Mouse (Mus musculus): ENCODE results near the gene Aldh5a1. TPM values are rescaled to one million over a fixed set of nuclear protein-coding genes. Genes with fewer than 3 reads are reported as not detected.

The Aldh5a1 gene
- polyA plus RNA-seq, 1 experiment from 2014 or later: 8.9 TPM

DNA sequence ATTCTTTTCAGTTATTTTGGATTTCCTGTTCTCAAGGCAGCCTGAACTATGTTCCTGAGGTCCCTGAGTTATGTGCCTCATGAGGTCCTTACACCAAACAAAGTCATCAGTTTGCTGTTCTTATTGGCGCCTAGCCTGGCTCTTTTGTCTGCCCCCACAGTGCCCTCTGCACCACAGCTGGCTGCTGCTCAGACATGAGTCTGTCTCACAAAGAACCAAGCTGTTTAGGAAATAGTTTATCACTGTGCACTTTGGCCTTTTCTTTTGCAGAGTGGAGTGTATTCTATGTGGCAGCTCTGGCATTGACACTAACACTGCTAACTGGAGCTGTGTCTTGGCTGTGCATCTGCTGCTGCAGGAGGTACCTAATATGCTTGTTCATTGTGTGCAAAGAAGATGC is 47.9 kb downstream of the Aldh5a1 start:
- no peak overlapping the region for H3K4me3 ChIP-seq
- no peaks in the 10 kb centered on the region for H3K36me3 ChIP-seq
- H3K4me1 ChIP-seq: no peaks in the 10 kb centered on the region
- ATAC-seq (ENCODE audit: low FRiP score): no peak
- H3K4me2 ChIP-seq (replicated peaks): no peak overlapping the region
- no peak overlapping the region for H3K9ac ChIP-seq
- no peaks in the 10 kb centered on the region for H3K27me3 ChIP-seq
- 52% methylated on average over 1 of the region's 1 CpGs for WGBS
- H3K27ac ChIP-seq: no peak overlapping the region
- H3K9me3 ChIP-seq (replicated peaks): no peaks in the 10 kb centered on the region

DNA sequence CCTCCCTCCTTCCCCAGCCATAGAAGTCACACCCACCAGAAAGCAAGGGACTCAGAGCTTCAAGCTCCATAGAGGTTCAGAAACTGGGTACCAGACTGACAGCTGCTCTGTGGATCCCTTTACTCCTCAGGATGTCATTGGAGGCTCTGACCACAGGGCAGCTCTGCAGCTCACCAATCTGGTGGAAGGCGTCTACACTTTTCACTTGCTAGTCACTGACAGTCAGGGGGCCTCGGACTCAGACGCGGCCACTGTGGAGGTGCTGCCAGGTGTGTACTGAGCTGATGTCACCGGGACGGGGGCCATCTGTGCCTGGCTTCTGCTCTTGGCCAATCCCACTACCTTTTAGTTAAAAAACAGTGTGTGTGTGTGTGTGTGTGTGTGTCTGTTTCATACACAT is 55.0 kb downstream of the Aldh5a1 start:
- Histone ChIP-seq H3K4me1 (no peaks in the 10 kb centered on the region), H3K9me3 (replicated peaks) (0 out of 2 replicates have a peak, but pooled peaks cover 4% of the 10 kb centered on the region), H3K4me3 (no peak overlapping the region), H3K27ac (no peak overlapping the region), H3K36me3 (peaks cover 8% of the 10 kb centered on the region; the same call in 1 of the 2 replicates), H3K4me2 (replicated peaks) (no peak overlapping the region), H3K9ac (no peak overlapping the region), H3K27me3 (no peaks in the 10 kb centered on the region)
- WGBS: 96% methylated on average over 6 of the region's 6 CpGs
- ATAC-seq (ENCODE audit: low FRiP score): no peak

DNA sequence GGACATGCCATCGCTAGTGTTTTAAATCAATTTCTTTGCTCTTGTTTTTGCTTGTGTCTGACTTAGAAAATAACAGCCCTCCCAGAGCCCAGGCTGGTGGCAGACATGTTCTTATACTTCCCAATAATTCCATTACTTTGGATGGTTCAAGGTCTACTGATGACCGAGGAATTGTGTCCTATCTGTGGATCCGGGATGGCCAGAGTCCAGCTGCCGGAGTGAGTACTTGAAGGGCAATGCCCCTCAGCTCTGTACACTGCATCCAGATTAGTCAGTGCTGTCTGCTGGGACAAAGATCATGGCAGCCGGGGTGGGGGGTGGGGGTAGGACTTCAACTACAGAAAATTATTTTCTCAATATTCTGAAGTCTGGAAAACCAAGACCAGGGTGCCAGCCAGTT is 56.8 kb downstream of the Aldh5a1 start:
- H3K27ac ChIP-seq: no peak overlapping the region
- no peaks in the 10 kb centered on the region for H3K27me3 ChIP-seq
- H3K9me3 ChIP-seq (replicated peaks): 0 out of 2 replicates have a peak, but pooled peaks cover 4% of the 10 kb centered on the region
- H3K36me3 ChIP-seq: peaks cover 8% of the 10 kb centered on the region; the same call in 1 of the 2 replicates
- H3K9ac ChIP-seq: no peak overlapping the region
- no peak overlapping the region for H3K4me2 ChIP-seq (replicated peaks)
- 94% methylated on average over 5 of the region's 5 CpGs for WGBS
- ATAC-seq (ENCODE audit: low FRiP score): no peak
- H3K4me1 ChIP-seq: no peaks in the 10 kb centered on the region
- H3K4me3 ChIP-seq: no peak overlapping the region

DNA sequence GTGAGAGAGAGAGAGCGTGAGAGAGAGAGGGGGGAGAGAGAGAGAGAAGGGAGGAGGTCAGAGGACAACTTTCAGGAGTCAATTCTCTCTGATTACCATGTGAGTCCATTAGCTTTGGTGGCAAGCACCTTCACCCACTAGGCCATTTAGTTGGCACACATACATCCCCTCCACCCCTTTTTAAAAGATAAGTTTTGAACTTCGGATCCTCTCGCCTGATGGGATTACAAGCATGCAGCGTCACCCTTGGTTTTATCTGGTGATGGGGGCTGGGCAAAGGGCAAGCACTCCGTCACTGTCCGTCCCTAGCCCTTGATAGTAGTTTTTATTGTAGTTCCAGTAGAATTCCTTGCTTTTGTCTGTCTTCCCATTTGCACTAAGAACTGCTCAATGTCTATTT is 57.3 kb downstream of the Aldh5a1 start:
- no peaks in the 10 kb centered on the region for H3K4me1 ChIP-seq
- 86% methylated on average over 6 of the region's 6 CpGs for WGBS
- ATAC-seq (ENCODE audit: low FRiP score): no peak
- H3K9ac ChIP-seq: no peak overlapping the region
- no peaks in the 10 kb centered on the region for H3K27me3 ChIP-seq
- no peak overlapping the region for H3K4me2 ChIP-seq (replicated peaks)
- H3K36me3 ChIP-seq: peaks cover 8% of the 10 kb centered on the region; the same call in 1 of the 2 replicates
- no peak overlapping the region for H3K27ac ChIP-seq
- no peak overlapping the region for H3K4me3 ChIP-seq
- 0 out of 2 replicates have a peak, but pooled peaks cover 4% of the 10 kb centered on the region for H3K9me3 ChIP-seq (replicated peaks)

DNA sequence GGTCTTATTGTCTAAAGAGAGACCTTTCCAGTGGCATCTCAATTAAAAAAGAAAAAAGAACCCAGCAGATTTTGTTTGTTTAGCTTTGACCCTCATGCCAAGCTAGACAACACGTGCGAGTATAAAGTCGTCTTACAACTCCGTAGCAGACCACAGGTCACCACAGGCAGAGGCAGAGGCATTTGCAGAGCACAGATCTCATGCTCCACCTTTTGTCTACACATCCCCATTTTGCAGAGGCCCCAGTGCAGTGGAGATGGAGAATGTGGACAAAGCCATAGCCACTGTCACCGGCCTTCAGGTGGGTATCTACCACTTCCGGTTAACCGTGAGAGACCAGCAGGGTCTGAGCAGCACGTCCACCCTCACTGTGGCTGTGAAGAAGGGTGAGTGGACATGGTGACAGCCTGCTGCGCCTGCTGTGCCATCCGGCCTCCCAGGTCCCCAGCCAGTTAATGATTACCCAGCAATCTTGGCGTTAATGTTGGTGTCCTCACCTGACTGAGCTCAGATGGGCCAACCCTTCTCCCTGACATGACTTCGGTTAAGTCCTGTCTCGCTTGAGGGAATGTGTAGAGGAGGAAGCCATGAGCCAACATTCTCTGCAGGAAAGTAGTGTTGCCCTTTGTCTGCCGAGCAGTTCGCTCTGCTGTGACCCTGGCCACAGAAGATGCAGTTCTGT is 58.0 kb downstream of the Aldh5a1 start:
- WGBS: 86% methylated on average over 15 of the region's 15 CpGs
- Histone ChIP-seq H3K4me2 (replicated peaks) (no peak overlapping the region), H3K9ac (no peak overlapping the region), H3K9me3 (replicated peaks) (0 out of 2 replicates have a peak, but pooled peaks cover 4% of the 10 kb centered on the region), H3K27me3 (no peaks in the 10 kb centered on the region), H3K4me1 (no peaks in the 10 kb centered on the region), H3K27ac (no peak overlapping the region), H3K4me3 (no peak overlapping the region), H3K36me3 (peaks cover 8% of the 10 kb centered on the region; the same call in 1 of the 2 replicates)
- ATAC-seq (ENCODE audit: low FRiP score): no peak

DNA sequence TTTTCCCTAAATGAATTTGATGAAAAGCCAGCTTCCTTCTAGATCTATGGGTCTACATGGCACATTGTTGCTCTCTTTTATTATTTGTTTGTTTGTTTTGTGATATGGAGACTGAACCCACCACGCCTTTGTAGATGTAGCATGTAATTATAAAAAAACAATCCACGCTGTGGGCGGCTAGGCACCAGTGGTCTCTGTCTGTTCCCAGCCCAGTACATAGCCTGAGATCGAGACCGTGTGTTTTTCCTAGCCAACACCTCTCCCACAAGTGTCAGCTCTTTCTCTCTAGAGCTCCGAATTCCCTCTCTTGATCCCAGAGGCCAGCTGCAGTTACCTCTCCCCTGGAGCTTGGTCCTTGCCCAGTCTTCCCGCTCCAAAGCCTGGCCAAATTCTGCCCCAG is 69.2 kb downstream of the Aldh5a1 start:
- no peak for ATAC-seq (ENCODE audit: low FRiP score)
- Histone ChIP-seq H3K4me1 (no peaks in the 10 kb centered on the region), H3K9me3 (replicated peaks) (no peaks in the 10 kb centered on the region), H3K27ac (no peak overlapping the region), H3K4me2 (replicated peaks) (no peak overlapping the region), H3K36me3 (no peaks in the 10 kb centered on the region), H3K27me3 (no peaks in the 10 kb centered on the region), H3K9ac (no peak overlapping the region), H3K4me3 (no peak overlapping the region)
- 89% methylated on average over 7 of the region's 7 CpGs for WGBS

DNA sequence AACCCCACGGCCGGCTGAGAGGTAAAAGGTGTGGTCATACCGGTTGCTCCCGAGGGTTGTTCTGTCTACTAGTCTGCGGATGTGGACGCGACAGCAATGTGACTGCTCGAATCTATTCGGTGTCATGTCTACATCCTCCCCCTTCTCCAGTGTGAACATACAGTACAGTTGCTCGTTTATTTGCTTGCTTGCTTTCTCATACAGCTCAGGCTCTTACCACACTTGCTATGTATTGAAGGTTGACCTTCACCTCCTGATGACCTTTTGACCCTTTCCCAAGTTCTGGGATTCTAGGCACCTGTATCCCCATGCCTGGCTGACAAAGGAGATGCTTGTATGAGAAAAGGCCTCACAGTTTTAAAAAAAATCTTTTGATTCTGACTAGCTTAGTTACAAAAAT is 69.7 kb downstream of the Aldh5a1 start:
- Histone ChIP-seq H3K9ac (no peak overlapping the region), H3K4me1 (no peaks in the 10 kb centered on the region), H3K4me2 (replicated peaks) (no peak overlapping the region), H3K27me3 (no peaks in the 10 kb centered on the region), H3K9me3 (replicated peaks) (no peaks in the 10 kb centered on the region), H3K27ac (no peak overlapping the region), H3K4me3 (no peak overlapping the region), H3K36me3 (no peaks in the 10 kb centered on the region)
- 98% methylated on average over 10 of the region's 10 CpGs for WGBS
- no peak for ATAC-seq (ENCODE audit: low FRiP score)

DNA sequence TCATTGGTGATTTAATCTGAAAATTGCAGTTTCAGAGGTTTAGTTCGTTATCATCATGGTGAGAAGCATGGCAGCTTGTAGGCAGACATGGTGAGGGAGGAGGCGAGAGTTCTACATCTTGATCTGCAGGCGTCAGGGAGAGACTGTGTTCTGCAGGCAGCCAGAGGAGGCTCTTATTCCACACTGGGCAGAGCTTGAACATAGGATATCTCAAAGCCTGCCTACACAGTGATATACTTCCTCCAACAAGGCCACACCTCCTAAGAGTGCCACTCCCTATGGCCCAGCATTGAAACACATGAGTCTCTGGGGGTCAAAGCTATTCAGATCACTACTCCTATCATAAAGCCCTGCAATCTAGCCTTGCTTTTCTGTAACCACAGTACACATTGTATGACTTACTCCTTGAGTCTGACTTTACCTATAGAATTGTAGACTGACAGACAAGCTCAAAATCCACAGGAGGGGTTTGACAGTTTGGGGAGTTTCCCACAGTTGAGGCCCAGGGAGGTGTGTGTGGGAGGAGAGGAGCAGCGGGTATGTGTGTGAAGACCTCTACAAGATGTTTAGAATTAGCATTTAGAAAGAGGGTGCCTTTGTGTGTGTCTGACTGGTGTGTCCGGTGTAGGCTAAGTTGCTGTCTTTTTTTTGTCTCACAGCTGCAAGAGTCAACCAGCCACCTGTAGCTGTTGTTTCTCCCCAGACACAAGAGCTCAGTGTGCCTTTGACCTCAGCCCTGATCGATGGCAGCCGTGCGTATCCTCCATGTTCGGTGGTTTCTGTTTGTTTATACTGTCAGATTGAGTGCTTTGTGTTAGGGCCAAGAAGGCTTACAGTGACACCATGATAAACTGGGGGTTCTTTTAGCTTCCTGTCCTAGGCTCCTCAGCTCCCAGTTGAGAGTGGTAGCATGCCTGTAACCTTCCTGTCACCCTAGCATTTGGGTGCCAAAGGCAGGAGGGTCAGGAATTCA is 70.7 kb downstream of the Aldh5a1 start:
- Histone ChIP-seq H3K27ac (no peak overlapping the region), H3K27me3 (no peaks in the 10 kb centered on the region), H3K36me3 (no peaks in the 10 kb centered on the region), H3K4me3 (no peak overlapping the region), H3K9ac (no peak overlapping the region), H3K4me2 (replicated peaks) (no peak overlapping the region), H3K4me1 (no peaks in the 10 kb centered on the region), H3K9me3 (replicated peaks) (no peaks in the 10 kb centered on the region)
- WGBS: 61% methylated on average over 9 of the region's 9 CpGs
- ATAC-seq (ENCODE audit: low FRiP score): no peak

DNA sequence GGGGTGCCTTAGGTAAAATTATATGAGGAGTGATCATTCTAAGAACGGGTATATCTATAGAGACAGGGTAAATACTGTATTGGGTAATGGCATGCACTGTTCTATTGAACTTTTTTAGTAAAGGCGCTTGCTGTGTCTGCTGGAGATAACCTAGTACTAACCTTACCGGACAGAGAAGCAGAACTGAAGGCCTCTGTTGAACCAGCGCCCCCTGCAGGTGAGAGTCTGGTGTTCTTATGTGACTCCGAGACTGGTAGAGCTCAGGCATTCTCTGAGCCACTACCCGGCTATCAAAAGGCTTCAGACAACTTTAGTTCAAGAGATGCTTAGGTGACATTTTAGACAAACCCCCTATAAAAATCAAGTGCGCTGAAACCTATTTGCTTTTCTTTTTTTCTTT is 74.9 kb downstream of the Aldh5a1 start:
- 56% methylated on average over 7 of the region's 7 CpGs for WGBS
- H3K36me3 ChIP-seq: no peaks in the 10 kb centered on the region
- H3K27ac ChIP-seq: no peak overlapping the region
- no peak overlapping the region for H3K9ac ChIP-seq
- ATAC-seq (ENCODE audit: low FRiP score): no peak
- H3K4me3 ChIP-seq: no peak overlapping the region
- no peaks in the 10 kb centered on the region for H3K4me1 ChIP-seq
- H3K9me3 ChIP-seq (replicated peaks): no peaks in the 10 kb centered on the region
- no peak overlapping the region for H3K4me2 ChIP-seq (replicated peaks)
- H3K27me3 ChIP-seq: no peaks in the 10 kb centered on the region

DNA sequence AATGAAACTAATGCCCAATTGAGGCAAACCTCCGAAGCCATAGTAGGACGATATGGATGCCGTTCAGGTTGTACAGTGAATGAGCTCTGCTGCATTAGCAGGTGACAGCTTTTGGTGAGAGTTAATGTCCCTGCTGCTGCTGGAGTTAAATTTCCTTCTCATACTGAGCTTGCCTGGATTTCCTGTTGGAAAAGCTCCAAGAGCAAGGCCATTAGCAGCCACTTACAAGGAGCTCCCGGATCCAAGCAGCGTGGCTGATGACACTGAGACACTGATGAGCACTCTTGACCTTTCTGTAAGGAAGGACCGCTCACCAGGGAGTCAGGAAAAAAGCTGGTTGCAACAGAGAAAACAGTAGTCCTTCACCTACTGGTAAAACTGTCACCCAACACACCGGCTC is 75.4 kb downstream of the Aldh5a1 start:
- Histone ChIP-seq H3K27me3 (no peaks in the 10 kb centered on the region), H3K9me3 (replicated peaks) (no peaks in the 10 kb centered on the region), H3K4me2 (replicated peaks) (no peak overlapping the region), H3K27ac (no peak overlapping the region), H3K4me3 (no peak overlapping the region), H3K9ac (no peak overlapping the region), H3K4me1 (no peaks in the 10 kb centered on the region), H3K36me3 (no peaks in the 10 kb centered on the region)
- 81% methylated on average over 7 of the region's 7 CpGs for whole genome bisulfite sequencing
- ATAC-seq (ENCODE audit: low FRiP score): no peak

DNA sequence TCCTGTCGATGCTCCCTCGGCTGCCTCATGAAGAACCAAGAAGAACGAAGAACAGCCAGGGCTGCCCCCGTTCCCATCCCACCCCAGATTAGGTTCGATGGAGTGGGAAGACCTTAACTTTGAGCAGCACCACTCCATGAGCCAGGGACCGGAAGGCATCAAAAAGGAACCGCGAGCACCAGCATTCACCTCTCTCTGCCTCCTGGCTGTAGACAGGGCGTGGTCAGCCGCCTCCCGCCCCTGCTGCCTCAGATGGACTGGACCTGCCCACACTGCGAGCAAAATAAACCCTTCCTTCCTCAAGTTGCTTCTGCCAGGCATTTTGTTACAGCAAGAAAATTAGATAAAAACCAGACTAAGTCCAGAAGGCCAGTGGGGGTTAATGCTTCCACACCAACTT is 76.4 kb downstream of the Aldh5a1 start:
- Histone ChIP-seq H3K4me3 (no peak overlapping the region), H3K9me3 (replicated peaks) (no peaks in the 10 kb centered on the region), H3K27ac (no peak overlapping the region), H3K36me3 (no peaks in the 10 kb centered on the region), H3K9ac (no peak overlapping the region), H3K4me1 (no peaks in the 10 kb centered on the region), H3K4me2 (replicated peaks) (no peak overlapping the region), H3K27me3 (no peaks in the 10 kb centered on the region)
- 82% methylated on average over 12 of the region's 12 CpGs for WGBS
- no peak for ATAC-seq (ENCODE audit: low FRiP score)

DNA sequence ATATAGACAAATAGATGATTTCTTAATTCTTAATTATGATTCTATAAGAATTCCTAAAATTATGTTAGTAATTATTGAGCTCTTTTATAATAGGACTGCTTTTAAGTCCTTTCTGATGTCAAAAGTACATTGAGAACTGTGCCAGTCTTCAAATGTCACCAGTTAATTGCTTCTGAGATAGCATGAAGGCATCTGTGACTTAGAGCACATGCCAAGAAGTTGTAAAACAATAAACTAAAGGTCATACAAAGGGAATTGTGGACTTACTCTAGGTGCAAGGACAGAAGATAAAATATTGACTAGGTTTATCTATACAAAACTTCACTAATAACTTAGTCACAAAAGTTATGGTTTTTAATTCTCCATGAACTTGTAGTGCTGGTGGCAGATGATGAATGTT is 78.3 kb downstream of the Aldh5a1 start:
- Histone ChIP-seq H3K36me3 (no peaks in the 10 kb centered on the region), H3K4me3 (no peak overlapping the region), H3K27ac (no peak overlapping the region), H3K4me1 (no peaks in the 10 kb centered on the region), H3K9me3 (replicated peaks) (no peaks in the 10 kb centered on the region), H3K4me2 (replicated peaks) (no peak overlapping the region), H3K27me3 (no peaks in the 10 kb centered on the region), H3K9ac (no peak overlapping the region)
- ATAC-seq (ENCODE audit: low FRiP score): no peak

Measured in hindbrain, embryonic 12.5 days (tissue).